In the genomic region with DNA sequence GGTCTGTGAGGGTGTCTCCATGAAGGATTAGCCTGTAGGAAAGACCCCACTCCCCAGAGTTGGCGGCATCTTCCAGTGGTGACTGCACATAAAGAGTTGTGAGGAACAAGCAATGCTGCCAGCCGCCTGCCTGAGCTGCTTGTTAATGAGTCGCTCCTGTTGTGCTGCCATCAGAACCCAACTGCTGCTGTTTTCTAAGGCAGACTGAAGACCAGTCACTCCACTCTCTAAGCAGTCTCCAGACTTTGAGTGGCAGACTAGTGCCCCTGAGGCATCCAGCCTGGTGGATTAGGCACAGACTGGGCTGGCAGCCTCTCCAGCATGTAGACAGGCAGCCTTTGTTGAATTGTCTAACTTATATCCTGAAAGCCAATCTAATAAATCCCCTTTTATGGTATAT, we compare ENCODE assay signal across 14 mouse cellular contexts.
DNase-seq lines count a peak whose midpoint lies in the region; ATAC-seq and TF ChIP-seq lines count a peak whose summit lies in the region.
"Had no signal": no experiment of that assay in that cellular context is flagged by ENCODE, and none has a peak within 500 bp of the region (broad histone marks: within the 10 kb centered on the region; RNA-seq: fewer than 3 reads in every experiment).

No protein-coding gene starts in this region.

- no peaks in the 10 kb centered on the region for H3K27me3 ChIP-seq in forebrain, embryonic 13.5 days
- H3K27me3 ChIP-seq in hindbrain, postnatal 0 days (ENCODE audit: insufficient read depth, low read length), result no peaks in the 10 kb centered on the region
- no peaks in the 10 kb centered on the region for H3K27me3 ChIP-seq in midbrain, postnatal 0 days (ENCODE audit: insufficient read depth, low read length)
- H3K27me3 ChIP-seq: heart, embryonic 13.5 days had no signal

- peak; percentile 18 for DNase-seq in layer of hippocampus, adult 9-11 months
- DNase-seq in layer of hippocampus, adult 11-12 months (ENCODE audit: low spot score), result no peak
- peak; percentile 64 for DNase-seq in hindbrain, postnatal 0 days (ENCODE audit: low spot score)
- peak; percentile 75 for DNase-seq in midbrain, postnatal 0 days (ENCODE audit: low spot score)
- DNase-seq in spleen, adult 18-20 months, result no peak
- DNase-seq in kidney, adult 9 months, result no peak
- DNase-seq in B cell, adult 2 months, result no peak
- DNase-seq: cerebellum, postnatal 25 days; gastrocnemius, postnatal 10 days; kidney, postnatal 25 days; lung, adult 18-20 months; thymus, adult 18-20 months had no signal

- H3K4me3 ChIP-seq in forebrain, embryonic 13.5 days, result no peak overlapping the region
- H3K4me3 ChIP-seq in hindbrain, postnatal 0 days (ENCODE audit: low read length), result no peak overlapping the region
- no peak overlapping the region for H3K4me3 ChIP-seq in midbrain, postnatal 0 days (ENCODE audit: low read depth, low read length)
- H3K4me3 ChIP-seq: heart, embryonic 13.5 days had no signal

- H3K9ac ChIP-seq in forebrain, embryonic 13.5 days, result no peak overlapping the region
- H3K9ac ChIP-seq in hindbrain, postnatal 0 days (replicated peaks; ENCODE audit: low read length), result no peak overlapping the region
- no peak overlapping the region for H3K9ac ChIP-seq in midbrain, postnatal 0 days (replicated peaks; ENCODE audit: low read length, poor library complexity, severe bottlenecking)
- H3K9ac ChIP-seq: heart, embryonic 13.5 days had no signal

- peak overlapping the region; percentile 72 for H3K27ac ChIP-seq in forebrain, embryonic 13.5 days
- H3K27ac ChIP-seq in hindbrain, postnatal 0 days, result peak overlapping the region; percentile 29; the same call in 1 of the 2 replicates
- H3K27ac ChIP-seq in midbrain, postnatal 0 days (ENCODE audit: low read depth, low read length), result 0 out of 2 replicates have a peak overlapping the region, but pooled peaks have one; percentile 26
- H3K27ac ChIP-seq: heart, embryonic 13.5 days had no signal

- no peaks in the 10 kb centered on the region for H3K36me3 ChIP-seq in forebrain, embryonic 13.5 days (ENCODE audit: poor library complexity, severe bottlenecking)
- H3K36me3 ChIP-seq in hindbrain, postnatal 0 days (ENCODE audit: insufficient read depth, low read length), result no peaks in the 10 kb centered on the region
- no peaks in the 10 kb centered on the region for H3K36me3 ChIP-seq in midbrain, postnatal 0 days (ENCODE audit: insufficient read depth, low read length)
- H3K36me3 ChIP-seq: heart, embryonic 13.5 days had no signal

- ATAC-seq in forebrain, embryonic 13.5 days, result peak; percentile 93
- peak; percentile 86 for ATAC-seq in hindbrain, postnatal 0 days
- ATAC-seq in midbrain, postnatal 0 days (ENCODE audit: low FRiP score), result peak; percentile 50

- H3K4me2 ChIP-seq in forebrain, embryonic 13.5 days, result no peak overlapping the region
- H3K4me2 ChIP-seq in hindbrain, postnatal 0 days (ENCODE audit: low read depth, low read length), result no peak overlapping the region
- H3K4me2 ChIP-seq in midbrain, postnatal 0 days (ENCODE audit: low read depth, low read length, poor library complexity, severe bottlenecking), result no peak overlapping the region
- H3K4me2 ChIP-seq: heart, embryonic 13.5 days had no signal

- H3K4me1 ChIP-seq in forebrain, embryonic 13.5 days, result peaks cover 46% of the 10 kb centered on the region
- no peaks in the 10 kb centered on the region for H3K4me1 ChIP-seq in hindbrain, postnatal 0 days (ENCODE audit: insufficient read depth, low read length)
- H3K4me1 ChIP-seq in midbrain, postnatal 0 days (ENCODE audit: insufficient read depth, low read length), result peaks cover 12% of the 10 kb centered on the region; the same call in 1 of the 2 replicates
- H3K4me1 ChIP-seq: heart, embryonic 13.5 days had no signal

- no peaks in the 10 kb centered on the region for H3K9me3 ChIP-seq in forebrain, embryonic 13.5 days (replicated peaks)
- no peaks in the 10 kb centered on the region for H3K9me3 ChIP-seq in hindbrain, postnatal 0 days (ENCODE audit: low read length)
- no peaks in the 10 kb centered on the region for H3K9me3 ChIP-seq in midbrain, postnatal 0 days (ENCODE audit: low read length)
- H3K9me3 ChIP-seq: heart, embryonic 13.5 days had no signal

- TF ChIP-seq CTCF in hindbrain, postnatal 0 days (IDR thresholded peaks at IDR 0.05; ENCODE audit: low read depth), result no peak
- TF ChIP-seq CTCF in midbrain, postnatal 0 days (IDR thresholded peaks at IDR 0.05), result no peak

- 11% methylated on average over 3 of the region's 3 CpGs for WGBS in forebrain, embryonic 13.5 days
- 13% methylated on average over 3 of the region's 3 CpGs for WGBS in hindbrain, postnatal 0 days
- WGBS in midbrain, postnatal 0 days, result 30% methylated on average over 3 of the region's 3 CpGs

Comparison
In these comparisons a context has a peak if more than half of its experiments do, and no peak if none do; other contexts are left out.
1. DNase-seq: peak in layer of hippocampus, adult 9-11 months (single experiment), hindbrain, postnatal 0 days (single experiment) and midbrain, postnatal 0 days (single experiment); none in layer of hippocampus, adult 11-12 months (single experiment), spleen, adult 18-20 months (0 of 2), kidney, adult 9 months (single experiment) and B cell, adult 2 months (0 of 2).
2. Peak in every context shown above with its lines, with median percentiles within 50 percentile points of each other: ATAC-seq and H3K27ac ChIP-seq.